Mouse (Mus musculus): ENCODE results near the gene Tmtc1. TPM values are rescaled to one million over a fixed set of nuclear protein-coding genes. Genes with fewer than 3 reads are reported as not detected.

The Tmtc1 gene
- polyA plus RNA-seq, 1 experiment from 2014 or later = 1.0 TPM

DNA sequence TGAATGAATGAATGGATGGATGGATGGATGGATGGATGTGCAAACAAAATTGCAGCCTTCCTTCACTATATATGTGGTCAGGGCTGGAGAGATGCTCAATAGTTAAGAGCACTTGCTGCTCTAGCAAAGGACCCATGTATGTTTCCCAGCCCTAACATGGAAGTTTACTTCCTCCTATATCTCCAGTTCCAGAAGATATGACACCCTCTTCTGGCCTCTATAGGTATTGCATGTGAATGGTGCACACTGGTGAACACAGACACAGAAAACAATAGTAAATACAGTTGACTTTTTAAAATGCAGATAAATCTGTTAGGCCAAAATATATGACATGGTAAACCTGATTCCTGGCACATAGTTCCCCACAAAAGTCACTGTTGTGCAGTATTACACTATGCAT is 73.0 kb downstream of the Tmtc1 start:
- no peak for ATAC-seq
- no peak for DNase-seq (ENCODE audit: low read depth, low spot score)
- in situ Hi-C loops (cut with MboI; ENCODE audit: low pct_unique_long_range_greater_than_20kb) = no loop called here
- ChIA-PET CTCF (no interaction called here), POLR2A (no interaction called here)
- peak; percentile 25 for TF ChIP-seq CTCF (IDR thresholded peaks at IDR 0.05)
- H3K27me3 ChIP-seq = no peaks in the 10 kb centered on the region

DNA sequence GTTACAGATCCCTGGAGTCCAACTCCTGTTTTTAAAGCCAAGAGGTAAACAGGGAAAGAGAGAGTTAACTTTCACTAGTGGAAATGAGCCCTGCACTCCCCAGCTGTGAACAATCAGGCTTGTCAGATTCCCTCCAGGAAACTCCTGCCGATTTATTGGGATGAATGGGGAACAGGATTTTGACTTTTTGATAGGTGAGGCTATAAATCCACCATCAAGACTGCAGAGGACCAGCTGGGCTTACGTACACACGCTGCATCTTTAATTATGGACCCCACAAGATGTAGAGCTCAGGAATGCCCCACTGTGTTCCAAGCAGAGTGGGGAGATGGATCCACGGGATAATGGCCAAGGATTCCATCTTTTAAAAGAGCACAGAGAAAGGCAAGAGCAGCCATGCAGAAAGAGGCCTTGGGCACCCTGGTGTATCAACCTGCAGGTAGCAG is 77.1 kb downstream of the Tmtc1 start:
- no peak for ATAC-seq
- H3K27me3 ChIP-seq = no peaks in the 10 kb centered on the region
- in situ Hi-C loops (cut with MboI; ENCODE audit: low pct_unique_long_range_greater_than_20kb) = no loop called here
- no peak for DNase-seq (ENCODE audit: low read depth, low spot score)
- CTCF ChIA-PET = no interaction called here
- POLR2A ChIA-PET = no interaction called here
- TF ChIP-seq CTCF (IDR thresholded peaks at IDR 0.05) = no peak

- no peaks in the 10 kb centered on the region for H3K27me3 ChIP-seq
- no peak for TF ChIP-seq CTCF (IDR thresholded peaks at IDR 0.05)
- ATAC-seq (no peak), DNase-seq (ENCODE audit: low read depth, low spot score) (no peak)
- ChIA-PET POLR2A (no interaction called here), CTCF (no interaction called here)
- in situ Hi-C loops (cut with MboI; ENCODE audit: low pct_unique_long_range_greater_than_20kb) = no loop called here
Observed at GRCm38 (mm10) chr6:148366629-148367028, 77.6 kb downstream of the Tmtc1 start.

- no peak for DNase-seq (ENCODE audit: low read depth, low spot score)
- H3K27me3 ChIP-seq = no peaks in the 10 kb centered on the region
- CTCF ChIA-PET = no interaction called here
- POLR2A ChIA-PET = no interaction called here
- in situ Hi-C loops (cut with MboI; ENCODE audit: low pct_unique_long_range_greater_than_20kb) = no loop called here
- TF ChIP-seq CTCF (IDR thresholded peaks at IDR 0.05) = no peak
- ATAC-seq = no peak
Observed at GRCm38 (mm10) chr6:148363162-148363561, 81.0 kb downstream of the Tmtc1 start.

DNA sequence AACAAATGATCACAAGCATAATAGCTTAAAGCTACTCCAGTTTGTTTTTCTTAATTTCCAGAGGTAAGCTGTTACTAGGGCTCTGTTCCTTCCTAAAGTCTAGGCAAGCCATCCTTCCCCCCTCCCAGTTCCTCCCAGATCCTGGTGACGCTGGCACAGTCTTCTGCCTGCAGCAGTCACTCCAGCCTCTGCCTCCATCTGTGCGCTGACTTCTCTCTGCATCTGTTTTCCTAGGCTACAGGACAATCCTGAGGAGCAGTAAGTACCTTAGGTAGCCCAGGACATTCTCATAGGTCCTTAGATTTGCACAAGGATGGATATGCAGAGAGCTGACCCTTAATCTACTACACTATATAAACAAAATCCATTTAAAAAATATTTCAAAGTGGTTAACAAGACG is 81.7 kb downstream of the Tmtc1 start:
- DNase-seq (ENCODE audit: low read depth, low spot score) (no peak), ATAC-seq (no peak)
- in situ Hi-C loops (cut with MboI; ENCODE audit: low pct_unique_long_range_greater_than_20kb) = no loop called here
- TF ChIP-seq CTCF (IDR thresholded peaks at IDR 0.05) = no peak
- ChIA-PET CTCF (interaction anchor here (1.1 to 1.3 kb wide), 2 partner anchors 11 to 43 kb away, joined by 3 read pairs; no protein-coding TSS in a partner anchor), POLR2A (no interaction called here)
- no peaks in the 10 kb centered on the region for H3K27me3 ChIP-seq

- POLR2A ChIA-PET = no interaction called here
- DNase-seq (ENCODE audit: low read depth, low spot score) = no peak
- H3K27me3 ChIP-seq = no peaks in the 10 kb centered on the region
- no peak for TF ChIP-seq CTCF (IDR thresholded peaks at IDR 0.05)
- ATAC-seq = no peak
- CTCF ChIA-PET = no interaction called here
- in situ Hi-C loops (cut with MboI; ENCODE audit: low pct_unique_long_range_greater_than_20kb) = no loop called here
Observed at GRCm38 (mm10) chr6:148359348-148359905, 84.8 kb downstream of the Tmtc1 start.

DNA sequence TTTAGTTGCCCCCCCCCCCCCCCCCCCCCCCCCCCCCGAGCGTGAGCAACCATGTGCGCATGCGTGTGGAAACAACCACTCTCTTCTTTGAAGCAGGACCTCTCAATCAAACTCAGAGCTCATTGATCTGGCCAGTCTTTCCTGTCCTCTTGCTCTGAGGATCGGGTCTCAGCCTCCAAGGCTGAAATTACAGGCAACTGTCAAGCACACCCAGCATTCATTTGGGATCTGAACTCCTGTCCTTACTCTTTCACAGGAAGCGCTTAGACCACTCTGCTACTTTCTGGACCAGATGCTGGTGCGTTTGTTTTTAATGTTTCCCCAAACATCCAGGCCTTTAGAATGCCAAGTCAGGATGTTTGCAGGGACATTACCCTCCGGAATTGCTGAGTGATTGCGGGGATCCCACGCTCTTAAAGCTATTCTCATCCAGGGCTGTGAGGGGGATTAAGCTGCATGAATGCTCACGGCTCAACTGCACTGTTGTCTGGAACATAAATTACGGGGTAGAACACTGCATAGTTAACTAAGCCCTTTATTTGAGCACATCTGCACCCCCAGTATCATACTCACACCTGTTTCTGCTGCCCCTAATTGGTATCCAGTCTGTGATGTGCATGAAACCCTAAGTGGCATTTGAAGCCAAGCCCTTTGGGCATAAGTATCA is 85.5 kb downstream of the Tmtc1 start:
- POLR2A ChIA-PET = no interaction called here
- in situ Hi-C loops (cut with MboI; ENCODE audit: low pct_unique_long_range_greater_than_20kb) = no loop called here
- CTCF ChIA-PET = no interaction called here
- DNase-seq (ENCODE audit: low read depth, low spot score) (no peak), ATAC-seq (no peak)
- TF ChIP-seq CTCF (IDR thresholded peaks at IDR 0.05) = no peak
- H3K27me3 ChIP-seq = no peaks in the 10 kb centered on the region

- in situ Hi-C loops (cut with MboI; ENCODE audit: low pct_unique_long_range_greater_than_20kb) = no loop called here
- POLR2A ChIA-PET = no interaction called here
- no peak for TF ChIP-seq CTCF (IDR thresholded peaks at IDR 0.05)
- ATAC-seq (no peak), DNase-seq (ENCODE audit: low read depth, low spot score) (no peak)
- no peaks in the 10 kb centered on the region for H3K27me3 ChIP-seq
- CTCF ChIA-PET = no interaction called here
Observed at GRCm38 (mm10) chr6:148356141-148356540, 88.0 kb downstream of the Tmtc1 start.

DNA sequence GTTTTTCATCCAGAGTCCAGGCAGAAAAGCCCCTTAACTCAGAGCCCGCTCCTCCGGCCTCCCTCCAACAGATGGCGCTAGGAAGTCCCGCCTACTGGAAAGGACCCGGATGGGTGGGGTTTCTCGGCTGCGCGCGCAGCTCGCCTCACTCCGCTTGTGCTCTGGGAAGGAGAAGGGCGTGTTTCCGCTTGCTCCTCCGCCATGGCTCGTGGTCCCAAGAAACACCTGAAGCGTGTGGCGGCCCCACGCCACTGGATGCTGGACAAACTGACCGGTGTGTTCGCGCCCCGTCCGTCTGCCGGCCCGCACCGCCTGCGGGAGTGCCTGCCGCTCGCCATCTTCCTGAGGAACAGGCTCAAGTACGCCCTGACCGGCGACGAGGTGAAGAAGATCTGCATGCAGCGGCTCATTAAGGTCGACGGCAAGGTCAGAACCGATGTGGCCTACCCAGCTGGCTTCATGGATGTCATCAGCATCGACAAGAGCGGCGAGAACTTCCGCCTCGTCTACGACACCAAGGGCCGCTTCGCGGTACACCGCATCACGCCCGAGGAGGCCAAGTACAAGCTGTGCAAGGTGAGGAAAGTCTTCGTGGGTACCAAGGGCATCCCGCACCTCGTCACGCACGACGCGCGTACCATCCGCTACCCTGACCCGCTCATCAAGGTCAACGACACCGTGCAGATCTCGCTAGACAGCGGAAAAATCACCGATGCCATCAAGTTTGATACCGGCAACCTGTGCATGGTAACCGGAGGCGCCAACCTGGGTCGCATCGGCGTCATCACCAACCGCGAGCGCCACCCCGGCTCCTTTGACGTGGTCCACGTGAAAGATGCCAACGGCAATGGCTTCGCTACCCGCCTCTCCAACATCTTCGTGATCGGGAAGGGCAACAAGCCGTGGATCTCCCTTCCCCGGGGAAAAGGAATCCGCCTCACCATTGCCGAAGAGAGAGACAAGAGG is 89.4 kb downstream of the Tmtc1 start:
- H3K27me3 ChIP-seq = no peaks in the 10 kb centered on the region
- DNase-seq (ENCODE audit: low read depth, low spot score) (no peak), ATAC-seq (no peak)
- in situ Hi-C loops (cut with MboI; ENCODE audit: low pct_unique_long_range_greater_than_20kb) = no loop called here
- POLR2A ChIA-PET = no interaction called here
- TF ChIP-seq CTCF (IDR thresholded peaks at IDR 0.05) = no peak
- CTCF ChIA-PET = no interaction called here

DNA sequence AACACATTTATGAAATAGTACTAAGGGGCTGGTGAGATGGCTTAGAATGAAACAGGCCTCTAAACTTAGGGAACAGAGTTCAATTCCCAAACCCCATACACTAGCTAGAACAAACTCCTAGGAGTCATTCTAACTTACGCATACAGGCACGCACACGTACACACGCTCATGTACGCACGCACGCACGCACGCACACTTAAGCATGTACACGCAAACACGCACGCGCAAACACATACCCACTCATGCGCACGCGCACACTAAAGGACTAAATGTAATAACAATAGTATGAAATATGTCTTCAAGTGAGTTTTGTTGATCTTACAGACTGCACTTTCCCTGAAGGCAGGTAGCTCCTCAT is 90.1 kb downstream of the Tmtc1 start:
- ATAC-seq = no peak
- H3K27me3 ChIP-seq = no peaks in the 10 kb centered on the region
- ChIA-PET POLR2A (no interaction called here), CTCF (no interaction called here)
- no peak for TF ChIP-seq CTCF (IDR thresholded peaks at IDR 0.05)
- no peak for DNase-seq (ENCODE audit: low read depth, low spot score)
- in situ Hi-C loops (cut with MboI; ENCODE audit: low pct_unique_long_range_greater_than_20kb) = no loop called here

DNA sequence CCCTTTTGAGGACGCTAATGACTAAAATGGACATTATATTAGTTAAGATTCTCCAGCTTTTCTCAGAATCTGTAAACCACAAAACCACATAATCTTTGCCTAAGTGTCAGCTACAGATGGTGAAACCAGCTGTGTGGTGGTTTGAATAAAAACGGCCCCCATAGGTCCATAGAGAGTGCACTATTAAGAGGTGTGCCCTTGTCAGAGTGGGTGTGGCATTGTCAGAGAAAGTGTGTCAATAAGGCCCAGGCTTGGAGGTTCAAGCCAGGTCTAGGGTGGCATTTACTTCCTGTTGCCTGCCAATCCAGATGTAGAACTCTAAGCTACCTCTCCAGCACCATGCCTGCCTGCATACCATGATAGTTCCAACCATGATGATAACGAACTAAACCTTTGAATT is 99.2 kb downstream of the Tmtc1 start:
- POLR2A ChIA-PET = no interaction called here
- no peak for DNase-seq (ENCODE audit: low read depth, low spot score)
- in situ Hi-C loops (cut with MboI; ENCODE audit: low pct_unique_long_range_greater_than_20kb) = no loop called here

More for the DNA sequence above, 99.2 kb downstream of the Tmtc1 start:
- no peak for TF ChIP-seq CTCF (IDR thresholded peaks at IDR 0.05)
- CTCF ChIA-PET = no interaction called here
- no peak for ATAC-seq
- no peaks in the 10 kb centered on the region for H3K27me3 ChIP-seq

Measured in Patski (cell line).